9 mouse cellular contexts compared by ENCODE assay signal in genomic region chr1:23495412-23495811, GRCm38 (mm10).
DNase-seq lines count a peak whose midpoint lies in the region; ATAC-seq and TF ChIP-seq lines count a peak whose summit lies in the region.
"Had no signal": no experiment of that assay in that cellular context is flagged by ENCODE, and none has a peak within 500 bp of the region (broad histone marks: within the 10 kb centered on the region; RNA-seq: fewer than 3 reads in every experiment).

No protein-coding gene starts in this region.

- 30% methylated on average over 4 of the region's 4 CpGs for WGBS in heart, postnatal 0 days
- 38% methylated on average over 4 of the region's 4 CpGs for WGBS in heart, embryonic 11.5 days (ENCODE audit: insufficient replicate concordance)
- 59% methylated on average over 4 of the region's 4 CpGs for WGBS in midbrain, postnatal 0 days
- WGBS in midbrain, embryonic 13.5 days: 53% methylated on average over 4 of the region's 4 CpGs
- 31% methylated on average over 4 of the region's 4 CpGs for WGBS in forebrain, embryonic 14.5 days

- TF ChIP-seq EP300 in heart, postnatal 0 days (IDR thresholded peaks at IDR 0.05; ENCODE audit: low read depth): no peak

- no peaks in the 10 kb centered on the region for H3K4me1 ChIP-seq in heart, postnatal 0 days (ENCODE audit: control insufficient read depth, insufficient read depth)
- no peaks in the 10 kb centered on the region for H3K4me1 ChIP-seq in heart, embryonic 11.5 days (ENCODE audit: control insufficient read depth, insufficient read depth, low read length)
- H3K4me1 ChIP-seq in midbrain, postnatal 0 days (ENCODE audit: insufficient read depth, low read length): no peaks in the 10 kb centered on the region
- H3K4me1 ChIP-seq in midbrain, embryonic 13.5 days (replicated peaks): peaks cover 8% of the 10 kb centered on the region; the same call in 1 of the 2 replicates
- H3K4me1 ChIP-seq in forebrain, embryonic 14.5 days (ENCODE audit: control insufficient read depth, insufficient read depth, low read length): peaks cover 2% of the 10 kb centered on the region; the same call in 1 of the 2 replicates
- H3K4me1 ChIP-seq: hindbrain, embryonic 10.5 days had no signal

- no peak overlapping the region for H3K4me3 ChIP-seq in heart, postnatal 0 days (ENCODE audit: low read depth, low read length)
- no peak overlapping the region for H3K4me3 ChIP-seq in heart, embryonic 11.5 days (ENCODE audit: low read depth, low read length)
- no peak overlapping the region for H3K4me3 ChIP-seq in midbrain, postnatal 0 days (ENCODE audit: low read depth, low read length)
- no peak overlapping the region for H3K4me3 ChIP-seq in midbrain, embryonic 13.5 days (replicated peaks)
- H3K4me3 ChIP-seq in forebrain, embryonic 14.5 days (ENCODE audit: low read depth, low read length): no peak overlapping the region
- H3K4me3 ChIP-seq: hindbrain, embryonic 10.5 days; megakaryocyte, embryonic 14.5 days had no signal

- H3K27ac ChIP-seq in heart, postnatal 0 days (ENCODE audit: low read depth): no peak overlapping the region
- no peak overlapping the region for H3K27ac ChIP-seq in heart, embryonic 11.5 days (ENCODE audit: low read depth, low read length)
- no peak overlapping the region for H3K27ac ChIP-seq in midbrain, postnatal 0 days (ENCODE audit: low read depth, low read length)
- H3K27ac ChIP-seq in midbrain, embryonic 13.5 days: no peak overlapping the region
- H3K27ac ChIP-seq in forebrain, embryonic 14.5 days (ENCODE audit: low read depth, low read length): no peak overlapping the region
- H3K27ac ChIP-seq: hindbrain, embryonic 10.5 days had no signal

- peak; percentile 50 for TF ChIP-seq CTCF in heart, postnatal 0 days (IDR thresholded peaks at IDR 0.05; ENCODE audit: low read depth)
- peak; percentile 46 for TF ChIP-seq CTCF in midbrain, postnatal 0 days (IDR thresholded peaks at IDR 0.05)

- H3K36me3 ChIP-seq in heart, postnatal 0 days (replicated peaks; ENCODE audit: control insufficient read depth, insufficient read depth, low read length): no peaks in the 10 kb centered on the region
- no peaks in the 10 kb centered on the region for H3K36me3 ChIP-seq in heart, embryonic 11.5 days (ENCODE audit: control insufficient read depth, insufficient read depth, low read length)
- H3K36me3 ChIP-seq in midbrain, postnatal 0 days (ENCODE audit: insufficient read depth, low read length): no peaks in the 10 kb centered on the region
- H3K36me3 ChIP-seq in midbrain, embryonic 13.5 days: no peaks in the 10 kb centered on the region
- no peaks in the 10 kb centered on the region for H3K36me3 ChIP-seq in forebrain, embryonic 14.5 days (ENCODE audit: control insufficient read depth, insufficient read depth, low read length)
- H3K36me3 ChIP-seq: hindbrain, embryonic 10.5 days had no signal

- no peaks in the 10 kb centered on the region for H3K27me3 ChIP-seq in heart, postnatal 0 days (ENCODE audit: control insufficient read depth, insufficient read depth, low read length)
- no peaks in the 10 kb centered on the region for H3K27me3 ChIP-seq in heart, embryonic 11.5 days (ENCODE audit: control insufficient read depth, insufficient read depth, low read length)
- no peaks in the 10 kb centered on the region for H3K27me3 ChIP-seq in midbrain, postnatal 0 days (ENCODE audit: insufficient read depth, low read length)
- H3K27me3 ChIP-seq in midbrain, embryonic 13.5 days: no peaks in the 10 kb centered on the region
- no peaks in the 10 kb centered on the region for H3K27me3 ChIP-seq in forebrain, embryonic 14.5 days (replicated peaks; ENCODE audit: control insufficient read depth, insufficient read depth, low read length)

- H3K9me3 ChIP-seq in heart, postnatal 0 days (replicated peaks; ENCODE audit: control insufficient read depth, low read length): no peaks in the 10 kb centered on the region
- H3K9me3 ChIP-seq in heart, embryonic 11.5 days (replicated peaks; ENCODE audit: control insufficient read depth, low read length): no peaks in the 10 kb centered on the region
- H3K9me3 ChIP-seq in midbrain, postnatal 0 days (ENCODE audit: low read length): no peaks in the 10 kb centered on the region
- H3K9me3 ChIP-seq in midbrain, embryonic 13.5 days: no peaks in the 10 kb centered on the region
- H3K9me3 ChIP-seq in forebrain, embryonic 14.5 days (replicated peaks; ENCODE audit: control insufficient read depth, low read length): no peaks in the 10 kb centered on the region
- H3K9me3 ChIP-seq: hindbrain, embryonic 10.5 days had no signal

- ATAC-seq in heart, postnatal 0 days (ENCODE audit: insufficient read depth, low read depth): no peak
- ATAC-seq in heart, embryonic 11.5 days (replicated peaks; ENCODE audit: insufficient number of reproducible peaks, low FRiP score, low TSS enrichment): no peak
- no peak for ATAC-seq in midbrain, postnatal 0 days (ENCODE audit: low FRiP score)
- ATAC-seq in midbrain, embryonic 13.5 days: no peak
- peak; percentile 49 for ATAC-seq in forebrain, embryonic 14.5 days

- peak; percentile 31 for DNase-seq in heart, postnatal 0 days (ENCODE audit: low spot score)
- DNase-seq in midbrain, postnatal 0 days (ENCODE audit: low spot score): peak; percentile 55
- peak; percentile 77 for DNase-seq in forebrain, embryonic 14.5 days (ENCODE audit: low spot score)
- DNase-seq in adipocyte (ENCODE audit: low spot score): no peak
- DNase-seq in adrenal gland, postnatal 10 days: no peak

- H3K9ac ChIP-seq in heart, postnatal 0 days (replicated peaks; ENCODE audit: low read depth, low read length): no peak overlapping the region
- no peak overlapping the region for H3K9ac ChIP-seq in heart, embryonic 11.5 days (ENCODE audit: low read depth, low read length)
- H3K9ac ChIP-seq in midbrain, postnatal 0 days (replicated peaks; ENCODE audit: low read length, poor library complexity, severe bottlenecking): no peak overlapping the region
- no peak overlapping the region for H3K9ac ChIP-seq in midbrain, embryonic 13.5 days (replicated peaks)
- H3K9ac ChIP-seq in forebrain, embryonic 14.5 days (ENCODE audit: low read length): no peak overlapping the region

- H3K4me2 ChIP-seq in heart, postnatal 0 days (ENCODE audit: low read depth, low read length): no peak overlapping the region
- no peak overlapping the region for H3K4me2 ChIP-seq in heart, embryonic 11.5 days
- H3K4me2 ChIP-seq in midbrain, postnatal 0 days (ENCODE audit: low read depth, low read length, poor library complexity, severe bottlenecking): no peak overlapping the region
- H3K4me2 ChIP-seq in midbrain, embryonic 13.5 days (replicated peaks): no peak overlapping the region
- H3K4me2 ChIP-seq in forebrain, embryonic 14.5 days (ENCODE audit: low read length): no peak overlapping the region

Comparison
In these comparisons a context has a peak if more than half of its experiments do, and no peak if none do; other contexts are left out.
1. DNase-seq: peak in heart, postnatal 0 days (single experiment), midbrain, postnatal 0 days (single experiment) and forebrain, embryonic 14.5 days (single experiment); none in adipocyte (single experiment) and adrenal gland, postnatal 10 days (single experiment).